In genomic region chr11:114675341-114675825, GRCm38 (mm10) we compare ENCODE assay signal across 8 mouse cellular contexts. TPM values are rescaled to one million over a fixed set of nuclear protein-coding genes. Genes with fewer than 3 reads are reported as not detected.
A peak's percentile ranks its signal among the peaks of the same experiment; 100 is the strongest.
DNase-seq lines count a peak whose midpoint lies in the region; ATAC-seq and TF ChIP-seq lines count a peak whose summit lies in the region.

Gene Ttyh2, plus strand, starts transcription at chr11:114675431.

- peak within 1 kb of the TSS; percentile 99 for H3K4me2 ChIP-seq in heart, embryonic 16.5 days (ENCODE audit: low read depth, low read length)
- H3K4me2 ChIP-seq in liver, postnatal 0 days (ENCODE audit: low read depth, low read length) = peak within 1 kb of the TSS; percentile 90
- peak within 1 kb of the TSS; percentile 76 for H3K4me2 ChIP-seq in neural tube, embryonic 13.5 days

- H3K9me3 ChIP-seq in forebrain, embryonic 10.5 days = no peaks in the 10 kb centered on the region
- no peaks in the 10 kb centered on the region for H3K9me3 ChIP-seq in heart, embryonic 16.5 days (replicated peaks; ENCODE audit: control insufficient read depth, low read length)
- no peaks in the 10 kb centered on the region for H3K9me3 ChIP-seq in liver, postnatal 0 days (ENCODE audit: low read length)
- H3K9me3 ChIP-seq in neural tube, embryonic 13.5 days = no peaks in the 10 kb centered on the region

- peaks cover 42% of the 10 kb centered on the region for H3K36me3 ChIP-seq in forebrain, embryonic 10.5 days (replicated peaks)
- H3K36me3 ChIP-seq in heart, embryonic 16.5 days (ENCODE audit: control insufficient read depth, insufficient read depth) = peaks cover 26% of the 10 kb centered on the region
- H3K36me3 ChIP-seq in liver, postnatal 0 days (replicated peaks; ENCODE audit: insufficient read depth, low read length) = peaks cover 34% of the 10 kb centered on the region
- H3K36me3 ChIP-seq in neural tube, embryonic 13.5 days = peaks cover 41% of the 10 kb centered on the region

- H3K27me3 ChIP-seq in forebrain, embryonic 10.5 days (ENCODE audit: poor library complexity, severe bottlenecking) = peaks cover 21% of the 10 kb centered on the region
- no peaks in the 10 kb centered on the region for H3K27me3 ChIP-seq in heart, embryonic 16.5 days (ENCODE audit: control insufficient read depth, insufficient read depth, low read length)
- no peaks in the 10 kb centered on the region for H3K27me3 ChIP-seq in liver, postnatal 0 days (ENCODE audit: insufficient read depth, low read length)
- H3K27me3 ChIP-seq in neural tube, embryonic 13.5 days = peaks cover 20% of the 10 kb centered on the region

- H3K4me3 ChIP-seq in forebrain, embryonic 10.5 days = peak within 1 kb of the TSS; percentile 55
- peak within 1 kb of the TSS; percentile 71 for H3K4me3 ChIP-seq in heart, embryonic 16.5 days (ENCODE audit: low read length)
- H3K4me3 ChIP-seq in liver, postnatal 0 days (ENCODE audit: low read depth, low read length) = peak within 1 kb of the TSS; percentile 67
- peak within 1 kb of the TSS; percentile 52 for H3K4me3 ChIP-seq in neural tube, embryonic 13.5 days

- H3K27ac ChIP-seq in forebrain, embryonic 10.5 days = peak within 1 kb of the TSS; percentile 74
- peak within 1 kb of the TSS; percentile 55 for H3K27ac ChIP-seq in heart, embryonic 16.5 days (ENCODE audit: low read length)
- H3K27ac ChIP-seq in liver, postnatal 0 days (ENCODE audit: low read depth) = peak within 1 kb of the TSS; percentile 58
- peak within 1 kb of the TSS; percentile 59 for H3K27ac ChIP-seq in neural tube, embryonic 13.5 days (replicated peaks)

- no peak for TF ChIP-seq CTCF in liver, postnatal 0 days (IDR thresholded peaks at IDR 0.05; ENCODE audit: low read depth)

- peak; percentile 93 for DNase-seq in ES-CJ7 (ENCODE audit: low read depth, low spot score)
- DNase-seq in c-Kit-positive CD71-positive TER-119-negative erythroid progenitor cells, embryonic 14.5 days (ENCODE audit: low read depth) = peak; percentile 48
- DNase-seq in forebrain, embryonic 10.5 days (ENCODE audit: extremely low spot score, low spot score) = peak; percentile 90
- DNase-seq in kidney, postnatal 25 days = peak; percentile 90 to 95
- peak; percentile 92 for DNase-seq in liver, postnatal 0 days
- peak; percentile 85 for DNase-seq in testis, postnatal 14 days (ENCODE audit: low spot score)

- TF ChIP-seq EP300 in liver, postnatal 0 days (IDR thresholded peaks at IDR 0.05; ENCODE audit: low read depth) = no peak

- under 1% methylated on average over 40 of the region's 40 CpGs for WGBS in forebrain, embryonic 10.5 days
- WGBS in heart, embryonic 16.5 days = under 1% methylated on average over 40 of the region's 40 CpGs
- WGBS in liver, postnatal 0 days (ENCODE audit: insufficient replicate concordance) = 1% methylated on average over 40 of the region's 40 CpGs
- WGBS in neural tube, embryonic 13.5 days = 1% methylated on average over 40 of the region's 40 CpGs

- peaks cover 65% of the 10 kb centered on the region for H3K4me1 ChIP-seq in forebrain, embryonic 10.5 days
- peaks cover 34% of the 10 kb centered on the region for H3K4me1 ChIP-seq in heart, embryonic 16.5 days (ENCODE audit: control insufficient read depth, insufficient read depth, low read length)
- peaks cover 40% of the 10 kb centered on the region for H3K4me1 ChIP-seq in liver, postnatal 0 days (ENCODE audit: insufficient read depth)
- peaks cover 85% of the 10 kb centered on the region for H3K4me1 ChIP-seq in neural tube, embryonic 13.5 days (replicated peaks)

- peak within 1 kb of the TSS; percentile 82 for H3K9ac ChIP-seq in heart, embryonic 16.5 days (ENCODE audit: low read length)
- peak within 1 kb of the TSS; percentile 78 for H3K9ac ChIP-seq in liver, postnatal 0 days (replicated peaks)
- H3K9ac ChIP-seq in neural tube, embryonic 13.5 days = peak within 1 kb of the TSS; percentile 82

- ATAC-seq in heart, embryonic 16.5 days (replicated peaks; ENCODE audit: extremely low read depth, insufficient read depth, low FRiP score) = peak; percentile 86
- ATAC-seq in liver, postnatal 0 days = peak; percentile 88
- ATAC-seq in neural tube, embryonic 13.5 days (ENCODE audit: low read depth) = peak; percentile 82

RNA-seq across cellular contexts. Expression of gene Ttyh2, which starts in this region (rescaled TPM):
- polyA plus RNA-seq in forebrain, embryonic 10.5 days (2016; fragmentation: Nextera tagmentation; extraction: Ambion mirVana) = 8.6 and 9.5 TPM in 2 replicates
- 11.4 and 11.9 TPM in 2 replicates for polyA plus RNA-seq in heart, embryonic 16.5 days (2015; fragmentation: Nextera tagmentation; extraction: Ambion mirVana)
- 22.1 and 23.7 TPM in 2 replicates for polyA plus RNA-seq in liver, postnatal 0 days (2015; fragmentation: Nextera tagmentation; extraction: Ambion mirVana)
- polyA plus RNA-seq in neural tube, embryonic 13.5 days (2015; fragmentation: Nextera tagmentation; extraction: Ambion mirVana) = 38.8 and 39.1 TPM in 2 replicates

Comparison
In these comparisons a context has a peak if more than half of its experiments do, and no peak if none do; other contexts are left out.
1. Peak in every context shown above with its lines: DNase-seq, ATAC-seq, H3K4me3 ChIP-seq and H3K27ac ChIP-seq.